In the genomic region with DNA sequence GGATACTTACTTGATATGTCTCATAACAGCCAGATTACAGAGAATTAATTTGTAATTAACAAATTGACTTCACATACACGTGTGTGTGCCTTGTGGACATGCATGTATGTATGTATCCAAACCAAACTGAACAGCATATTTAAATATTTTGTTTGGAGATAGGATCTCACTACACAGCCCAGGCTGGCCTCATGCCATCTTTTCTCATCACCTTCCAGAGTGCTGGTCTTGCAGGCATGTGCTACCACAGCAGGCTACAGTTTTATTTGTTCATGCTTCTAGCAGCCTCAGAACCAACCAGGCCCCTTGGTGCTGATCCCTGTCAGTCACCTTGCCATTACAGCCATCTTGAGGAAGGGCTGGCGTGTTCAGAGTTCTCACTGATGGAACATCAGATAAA, we compare ENCODE assay signal across 19 mouse cellular contexts.
"Had no signal": no experiment of that assay in that cellular context is flagged by ENCODE, and none has a peak within 500 bp of the region (broad histone marks: within the 10 kb centered on the region; RNA-seq: fewer than 3 reads in every experiment).

No protein-coding gene starts in this region.

- H3K27me3 ChIP-seq: kidney, embryonic 15.5 days; limb, embryonic 13.5 days; liver, embryonic 12.5 days; liver, embryonic 15.5 days; lung, embryonic 15.5 days; stomach, embryonic 15.5 days had no signal

- H3K9ac ChIP-seq: kidney, embryonic 15.5 days; limb, embryonic 13.5 days; liver, embryonic 12.5 days; liver, embryonic 15.5 days; lung, embryonic 15.5 days; midbrain, embryonic 13.5 days; stomach, embryonic 15.5 days had no signal

- DNase-seq: kidney, adult 8-10 months; kidney, postnatal 10 days; kidney, postnatal 36 days; layer of hippocampus, postnatal 36 days; liver; lung, adult 18-20 months; lung, postnatal 10 days had no signal

- H3K27ac ChIP-seq: kidney, embryonic 15.5 days; left cerebral cortex, adult 2 months; limb, embryonic 10.5 days; limb, embryonic 13.5 days; liver, embryonic 12.5 days; liver, embryonic 15.5 days; lung, embryonic 15.5 days; midbrain, embryonic 10.5 days; midbrain, embryonic 13.5 days; stomach, embryonic 15.5 days had no signal

- H3K9me3 ChIP-seq: kidney, embryonic 15.5 days; limb, embryonic 10.5 days; limb, embryonic 13.5 days; liver, embryonic 12.5 days; liver, embryonic 15.5 days; lung, embryonic 15.5 days; megakaryocyte, embryonic 14.5 days; midbrain, embryonic 10.5 days; midbrain, embryonic 13.5 days; stomach, embryonic 15.5 days had no signal

- H3K36me3 ChIP-seq: kidney, embryonic 15.5 days; limb, embryonic 10.5 days; limb, embryonic 13.5 days; liver, embryonic 12.5 days; liver, embryonic 15.5 days; lung, embryonic 15.5 days; midbrain, embryonic 10.5 days; midbrain, embryonic 13.5 days; stomach, embryonic 15.5 days had no signal

- H3K4me1 ChIP-seq: kidney, embryonic 15.5 days; limb, embryonic 10.5 days; limb, embryonic 13.5 days; megakaryocyte, embryonic 14.5 days; stomach, embryonic 15.5 days had no signal

- H3K4me3 ChIP-seq: kidney, embryonic 15.5 days; left cerebral cortex, adult 2 months; limb, embryonic 10.5 days; limb, embryonic 13.5 days; liver, embryonic 12.5 days; liver, embryonic 15.5 days; lung, embryonic 15.5 days; megakaryocyte, embryonic 14.5 days; midbrain, embryonic 10.5 days; midbrain, embryonic 13.5 days; stomach, embryonic 15.5 days had no signal

- ATAC-seq: liver, embryonic 12.5 days; midbrain, embryonic 13.5 days; midbrain, embryonic 16.5 days had no signal

- H3K4me2 ChIP-seq: kidney, embryonic 15.5 days; limb, embryonic 13.5 days; liver, embryonic 12.5 days; liver, embryonic 15.5 days; lung, embryonic 15.5 days; midbrain, embryonic 13.5 days; stomach, embryonic 15.5 days had no signal
